Mouse (Mus musculus) MEL (cell line): ENCODE data around the gene Hoxd13. TPM values are rescaled to one million over a fixed set of nuclear protein-coding genes. Genes with fewer than 3 reads are reported as not detected.

ENCODE experiments used
- DNase-seq: peaks from one replicate; pipeline ENCODE4 v3.0.0; 2011; ENCODE audit warnings: low read depth, low spot score
- H3K27ac ChIP-seq: 2 replicates; pipeline ENCODE4 v1.5.1; 2012; ENCODE audit warnings: low read depth, mild to moderate bottlenecking, control low read depth, low read length, moderate library complexity; ENCODE audit not compliant: control insufficient read depth
- H3K27me3 ChIP-seq, 2 experiments: fragments of 150-350 bp in 1 of 2; sonication (generic) in 1 of 2; 2 replicates each; pipeline ENCODE4 v1.6.1; 2012; ENCODE audit warnings: low read length in 2 of 2, mild to moderate bottlenecking in 2 of 2, improper control_type of control experiment in 1 of 2, moderate library complexity in 1 of 2; ENCODE audit not compliant: insufficient read depth in 2 of 2, control insufficient read depth in 1 of 2
- H3K36me3 ChIP-seq, 2 experiments: 2 replicates each; pipeline ENCODE4 v1.6.1; 2012 to 2014; ENCODE audit warnings: low read length in 2 of 2, improper control_type of control experiment in 1 of 2, inconsistent platforms in 1 of 2, mild to moderate bottlenecking in 1 of 2; ENCODE audit not compliant: insufficient read depth in 2 of 2, control insufficient read depth in 1 of 2
- H3K4me1 ChIP-seq, 2 experiments: fragments of 150-350 bp in 1 of 2; sonication (generic) in 1 of 2; 2 replicates each; pipeline ENCODE4 v1.6.1; 2012; ENCODE audit warnings: low read length in 2 of 2, improper control_type of control experiment in 1 of 2, mild to moderate bottlenecking in 1 of 2; ENCODE audit not compliant: insufficient read depth in 2 of 2, control insufficient read depth in 1 of 2
- H3K4me3 ChIP-seq, 2 experiments: fragments of 150-350 bp in 1 of 2; sonication (generic) in 1 of 2; 2 replicates each; pipeline ENCODE4 v1.5.1; 2012; ENCODE audit warnings: low read depth in 2 of 2, low read length in 2 of 2, mild to moderate bottlenecking in 2 of 2, moderate library complexity in 2 of 2, control low read depth in 1 of 2, improper control_type of control experiment in 1 of 2; ENCODE audit not compliant: control insufficient read depth in 1 of 2, insufficient read depth in 1 of 2
- H3K79me2 ChIP-seq: 2 replicates; pipeline ENCODE4 v1.6.1; 2012; ENCODE audit warnings: mild to moderate bottlenecking, low read length, moderate library complexity; ENCODE audit not compliant: control insufficient read depth, poor library complexity, insufficient read depth
- H3K9ac ChIP-seq: 2 replicates; pipeline ENCODE4 v1.6.1; 2012; ENCODE audit warnings: low read depth, mild to moderate bottlenecking, control low read depth, low read length, moderate library complexity; ENCODE audit not compliant: control insufficient read depth, poor library complexity, severe bottlenecking
- H3K9me3 ChIP-seq: fragments of 150-350 bp; sonication (generic); replicated peaks from 2 replicates; pipeline ENCODE4 v1.6.1; 2012; ENCODE audit warnings: mild to moderate bottlenecking, low read length, improper control_type of control experiment, moderate library complexity; ENCODE audit not compliant: insufficient read depth
- CHD2 ChIP-seq: IDR thresholded peaks from 2 replicates; pipeline ENCODE4 v1.6.1; 2011; ENCODE audit warnings: low read length, improper control_type of control experiment
- CTCF ChIP-seq, 3 experiments: IDR thresholded peaks in 2 of 3; conservative IDR thresholded peaks in 1 of 3; 2 replicates each; pipeline ENCODE4 v1.5.1; 2011 to 2012; ENCODE audit warnings: low read length in 3 of 3, low read depth in 2 of 3, mild to moderate bottlenecking in 2 of 3, improper control_type of control experiment in 1 of 3, inconsistent platforms in 1 of 3, mixed read lengths in 1 of 3, moderate library complexity in 1 of 3; ENCODE audit not compliant: control insufficient read depth in 1 of 3, insufficient read depth in 1 of 3, poor library complexity in 1 of 3, severe bottlenecking in 1 of 3
- MAFK ChIP-seq: IDR thresholded peaks from 2 replicates; pipeline ENCODE4 v1.6.1; 2011; ENCODE audit warnings: low read depth, mild to moderate bottlenecking, low read length, improper control_type of control experiment, borderline replicate concordance
- MAZ ChIP-seq: IDR thresholded peaks from 2 replicates; pipeline ENCODE4 v1.6.1; 2012; ENCODE audit warnings: low read depth, mild to moderate bottlenecking, inconsistent platforms, low read length, improper control_type of control experiment
- MYC ChIP-seq: IDR thresholded peaks from 2 replicates; pipeline ENCODE4 v1.6.1; 2011; ENCODE audit warnings: low read depth, mild to moderate bottlenecking, low read length, improper control_type of control experiment, moderate library complexity
- NELFE ChIP-seq: IDR thresholded peaks from 2 replicates; pipeline ENCODE4 v1.6.1; 2011; ENCODE audit warnings: low read depth, low read length, improper control_type of control experiment
- POLR2AphosphoS2 ChIP-seq: IDR thresholded peaks from 2 replicates; pipeline ENCODE4 v1.6.1; 2011; ENCODE audit warnings: low read length, improper control_type of control experiment
- RCOR1 ChIP-seq: IDR thresholded peaks from 2 replicates; pipeline ENCODE4 v1.6.1; 2012; ENCODE audit warnings: low read depth, mild to moderate bottlenecking, inconsistent platforms, low read length, improper control_type of control experiment
- SIN3A ChIP-seq: IDR thresholded peaks from 2 replicates; pipeline ENCODE4 v1.6.1; 2012; ENCODE audit warnings: low read length, improper control_type of control experiment, inconsistent platforms
- TCF12 ChIP-seq: IDR thresholded peaks from 2 replicates; pipeline ENCODE4 v1.6.1; 2014; ENCODE audit warnings: low read depth, mild to moderate bottlenecking, inconsistent platforms, low read length, improper control_type of control experiment, moderate library complexity
- USF2 ChIP-seq, 2 experiments: IDR thresholded peaks; 2 replicates each; pipeline ENCODE4 v1.6.1; 2011 to 2012; ENCODE audit warnings: improper control_type of control experiment in 2 of 2, low read length in 2 of 2, borderline replicate concordance in 1 of 2, inconsistent platforms in 1 of 2, low read depth in 1 of 2, mild to moderate bottlenecking in 1 of 2; ENCODE audit not compliant: insufficient read depth in 1 of 2
- ZMIZ1 ChIP-seq: IDR thresholded peaks from 2 replicates; pipeline ENCODE4 v1.6.1; 2012; ENCODE audit warnings: low read depth, mild to moderate bottlenecking, inconsistent platforms, low read length, improper control_type of control experiment, moderate library complexity
- ZNF384 ChIP-seq: IDR thresholded peaks from 2 replicates; pipeline ENCODE4 v1.6.1; 2012; ENCODE audit warnings: low read depth, mild to moderate bottlenecking, inconsistent platforms, low read length, improper control_type of control experiment
- polyA plus RNA-seq, 2 experiments: library from polyadenylated mRNA; stranded (reverse) in 1 of 2; unstranded in 1 of 2; fragments of >175 nt in 1 of 2; fragments of >200 nt in 1 of 2; gene quantifications; 2 replicates each; pipeline versions ENCODE4 v1.2.1 to v1.2.4; 2012; ENCODE audit warnings: low replicate concordance in 2 of 2, low read depth in 1 of 2; ENCODE audit not compliant: insufficient read length in 2 of 2, insufficient read depth in 1 of 2, missing spikeins in 1 of 2
- total RNA-seq: library from RNA; depleted of rRNA; stranded (reverse); fragments of 300-350 nt; gene quantifications from 2 replicates; pipeline ENCODE4 v1.2.3, GENCODE M21; 2012

Hoxd13 gene
- total and polyA plus RNA-seq, 3 experiments: not detected

DNA sequence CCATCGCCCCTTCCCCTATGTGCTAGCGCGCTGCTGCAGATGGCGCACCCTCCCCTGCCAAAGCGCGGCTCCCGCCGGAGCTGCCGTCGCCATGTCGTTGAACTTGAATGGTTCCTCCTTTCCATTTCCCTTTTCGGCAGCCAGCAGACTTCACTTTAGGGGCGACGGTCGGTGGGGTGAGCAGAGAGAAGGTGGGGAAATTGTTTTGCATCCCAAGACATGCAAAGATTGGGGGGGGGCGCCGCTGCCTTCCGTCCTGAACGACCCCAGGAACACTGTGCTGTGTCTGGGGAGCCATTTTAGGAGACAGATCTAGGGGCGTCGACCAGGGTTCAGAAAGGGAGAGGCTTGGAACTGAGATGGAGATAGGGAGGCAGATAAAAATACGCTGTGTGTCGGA lies 11.9 kb downstream of the Hoxd13 start:
- Histone ChIP-seq H3K4me3 (no peak overlapping the region), H3K27ac (no peak overlapping the region)

GRCm38 (mm10) chr2:74680561-74681398 lies 12.7 kb downstream of the Hoxd13 start:
- no peaks in the 10 kb centered on the region for H3K4me1 ChIP-seq
- H3K9ac ChIP-seq: no peak overlapping the region
- peaks cover 2 to 5% of the 10 kb centered on the region in 2 experiments; a peak in 3 of 4 replicates for H3K27me3 ChIP-seq
- no peak overlapping the region for H3K4me3 ChIP-seq
- TF ChIP-seq RCOR1 (no peak), POLR2AphosphoS2 (no peak)
- no peaks in the 10 kb centered on the region for H3K9me3 ChIP-seq
- H3K27ac ChIP-seq: no peak overlapping the region
- no peaks in the 10 kb centered on the region for H3K36me3 ChIP-seq
- DNase-seq: no peak
- H3K79me2 ChIP-seq: no peaks in the 10 kb centered on the region

More for the DNA sequence above, 11.9 kb downstream of the Hoxd13 start:
- Histone ChIP-seq H3K4me1 (no peaks in the 10 kb centered on the region), H3K9ac (no peak overlapping the region), H3K9me3 (no peaks in the 10 kb centered on the region)
- TF ChIP-seq ZNF384 (no peak), NELFE (no peak), CHD2 (no peak), MAZ (no peak), POLR2AphosphoS2 (no peak), CTCF (IDR thresholded peaks at IDR 0.05 in 2 of 3, conservative IDR thresholded peaks at IDR 0.05 in 1 of 3; ENCODE audit: control insufficient read depth in 1 of 3, insufficient read depth in 1 of 3, low read depth in 2 of 3, low read length in 3 of 3, poor library complexity in 1 of 3, severe bottlenecking in 1 of 3) (no peak), MAFK (no peak), SIN3A (no peak), ZMIZ1 (no peak), USF2 (IDR thresholded peaks at IDR 0.05; ENCODE audit: borderline replicate concordance in 1 of 2, insufficient read depth in 1 of 2, low read depth in 1 of 2, low read length in 2 of 2) (no peak), MYC (no peak), TCF12 (no peak)
- TF ChIP-seq, all 39 proteins: peak for 0
- no peaks in the 10 kb centered on the region for H3K36me3 ChIP-seq
- no peak for DNase-seq
- H3K27me3 ChIP-seq: peaks cover 2 to 5% of the 10 kb centered on the region in 2 experiments; a peak in 3 of 4 replicates
- no peaks in the 10 kb centered on the region for H3K79me2 ChIP-seq
